Mouse (Mus musculus): ENCODE results near the gene Xrn1. TPM values are rescaled to one million over a fixed set of nuclear protein-coding genes. Genes with fewer than 3 reads are reported as not detected.
"Not testable (repeated sequence)": the region's sequence is repeated elsewhere in the genome, so short reads cannot be mapped to it uniquely, and the experiment has no call there.

Gene Xrn1
- polyA plus RNA-seq, 1 experiment from 2014 or later, result 26.5 TPM

DNA sequence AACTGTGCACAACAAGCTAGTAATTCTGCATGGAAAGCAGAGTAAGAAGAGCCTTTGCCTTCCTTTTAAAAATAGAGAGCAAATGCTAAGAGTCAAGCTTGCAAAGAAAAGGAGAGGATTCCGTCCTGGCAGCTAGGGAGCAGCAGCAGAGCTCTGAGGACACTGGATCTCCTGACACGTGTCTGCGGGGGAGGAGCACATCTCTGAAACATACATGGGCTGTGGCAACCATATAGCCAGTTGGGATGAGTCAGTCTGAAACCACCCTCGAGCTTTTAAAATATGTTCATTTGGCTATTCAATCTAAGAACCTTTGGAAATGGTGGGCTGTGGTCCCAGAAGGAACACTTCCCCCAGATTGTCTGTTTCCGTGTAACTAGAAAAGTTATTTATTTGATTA, 100.3 kb downstream of the Xrn1 start:
- 86% methylated on average over 5 of the region's 5 CpGs for WGBS
- Histone ChIP-seq H3K4me3 (no peak overlapping the region), H3K9ac (no peak overlapping the region), H3K36me3 (peaks cover 69% of the 10 kb centered on the region), H3K27me3 (no peaks in the 10 kb centered on the region), H3K9me3 (peaks cover 5% of the 10 kb centered on the region; the same call in 1 of the 2 replicates), H3K27ac (no peak overlapping the region), H3K4me1 (no peaks in the 10 kb centered on the region), H3K4me2 (replicated peaks) (no peak overlapping the region)
- ATAC-seq (ENCODE audit: insufficient number of reproducible peaks, insufficient read depth, low FRiP score, low TSS enrichment), result no peak

DNA sequence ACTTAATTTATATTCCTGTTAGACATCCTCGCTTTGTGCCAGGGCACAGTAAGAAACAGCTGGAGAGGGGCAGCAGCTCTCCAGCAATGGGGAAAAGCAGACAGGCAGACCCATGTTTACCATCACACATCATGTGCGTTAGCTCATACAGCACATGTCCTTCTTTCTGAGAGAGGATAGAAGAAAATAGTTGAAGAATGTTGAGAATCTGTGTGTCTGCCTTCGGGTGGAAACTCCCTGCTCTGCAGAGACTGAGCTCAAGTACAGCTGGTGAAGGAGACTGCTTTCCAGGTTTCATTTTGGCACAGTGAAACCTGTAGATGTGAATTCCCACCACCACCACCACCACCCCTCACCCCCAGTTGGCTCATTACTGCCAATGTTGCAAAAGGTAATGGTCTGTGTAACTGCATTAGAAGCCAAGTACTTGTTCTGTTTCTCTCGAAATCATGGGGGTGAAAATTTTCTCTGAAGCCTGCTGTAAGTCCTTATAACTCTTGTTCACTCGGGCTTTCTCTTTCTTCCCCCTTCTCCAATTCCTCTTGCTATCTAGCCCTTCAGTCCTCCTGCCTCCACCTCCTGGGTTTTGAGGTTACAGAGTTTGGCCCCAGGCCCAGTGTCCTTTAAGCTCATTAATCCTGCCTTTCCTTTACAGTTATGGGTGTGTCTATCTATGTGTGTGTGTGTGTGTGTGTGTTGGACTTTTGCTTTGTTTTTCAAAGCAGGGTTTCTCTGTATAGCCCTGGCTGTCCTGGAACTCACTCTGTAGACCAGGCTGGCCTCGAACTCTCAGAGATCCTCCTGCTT, 102.1 kb downstream of the Xrn1 start:
- no peaks in the 10 kb centered on the region for H3K27me3 ChIP-seq
- H3K9me3 ChIP-seq, result peaks cover 5% of the 10 kb centered on the region; the same call in 1 of the 2 replicates
- no peak overlapping the region for H3K27ac ChIP-seq
- H3K9ac ChIP-seq, result no peak overlapping the region
- no peak overlapping the region for H3K4me2 ChIP-seq (replicated peaks)
- ATAC-seq (ENCODE audit: insufficient number of reproducible peaks, insufficient read depth, low FRiP score, low TSS enrichment), result no peak
- no peak overlapping the region for H3K4me3 ChIP-seq
- H3K4me1 ChIP-seq, result no peaks in the 10 kb centered on the region
- WGBS, result 90% methylated on average over 6 of the region's 6 CpGs
- H3K36me3 ChIP-seq, result peaks cover 52% of the 10 kb centered on the region

DNA sequence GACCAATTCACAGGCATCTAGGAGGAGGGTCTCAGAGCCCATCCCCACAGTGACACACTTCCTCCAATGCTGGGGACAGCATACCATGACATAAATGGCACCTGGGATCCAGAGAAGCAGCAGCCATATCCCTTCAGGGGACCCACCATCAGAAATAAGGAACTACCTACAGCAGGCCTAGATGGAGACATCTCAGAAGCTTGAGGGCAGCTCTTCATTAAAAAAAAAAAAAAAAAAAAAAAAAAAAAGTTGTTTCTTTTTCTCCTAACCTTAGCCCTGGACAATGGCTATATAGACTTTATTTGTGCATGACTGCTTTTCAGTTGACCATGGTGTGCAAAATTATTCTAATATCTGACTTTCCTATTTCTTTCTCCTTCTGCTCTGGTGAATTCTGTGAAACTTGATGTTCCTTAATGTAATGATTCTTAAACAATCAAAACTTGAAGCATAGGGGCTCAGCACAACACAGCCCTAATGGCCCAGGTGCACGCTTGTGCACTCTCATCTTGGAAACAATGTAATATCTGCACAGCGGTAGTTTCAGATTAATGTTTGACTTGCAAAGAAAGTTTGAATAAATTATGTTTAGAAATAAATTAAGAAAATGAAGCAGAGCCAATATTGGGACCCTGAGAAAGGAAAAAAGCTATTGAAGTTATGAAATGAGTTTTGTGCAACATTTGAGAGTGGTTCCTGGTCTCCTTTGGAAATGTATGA, 108.7 kb downstream of the Xrn1 start:
- Histone ChIP-seq H3K4me1 (no peaks in the 10 kb centered on the region), H3K27me3 (no peaks in the 10 kb centered on the region), H3K4me3 (no peak overlapping the region), H3K36me3 (peaks cover 9% of the 10 kb centered on the region), H3K9ac (no peak overlapping the region), H3K9me3 (peaks cover 2% of the 10 kb centered on the region; the same call in 1 of the 2 replicates), H3K4me2 (replicated peaks) (no peak overlapping the region), H3K27ac (no peak overlapping the region)
- WGBS, result 82% methylated on average over 2 of the region's 2 CpGs
- ATAC-seq (ENCODE audit: insufficient number of reproducible peaks, insufficient read depth, low FRiP score, low TSS enrichment), result no peak

DNA sequence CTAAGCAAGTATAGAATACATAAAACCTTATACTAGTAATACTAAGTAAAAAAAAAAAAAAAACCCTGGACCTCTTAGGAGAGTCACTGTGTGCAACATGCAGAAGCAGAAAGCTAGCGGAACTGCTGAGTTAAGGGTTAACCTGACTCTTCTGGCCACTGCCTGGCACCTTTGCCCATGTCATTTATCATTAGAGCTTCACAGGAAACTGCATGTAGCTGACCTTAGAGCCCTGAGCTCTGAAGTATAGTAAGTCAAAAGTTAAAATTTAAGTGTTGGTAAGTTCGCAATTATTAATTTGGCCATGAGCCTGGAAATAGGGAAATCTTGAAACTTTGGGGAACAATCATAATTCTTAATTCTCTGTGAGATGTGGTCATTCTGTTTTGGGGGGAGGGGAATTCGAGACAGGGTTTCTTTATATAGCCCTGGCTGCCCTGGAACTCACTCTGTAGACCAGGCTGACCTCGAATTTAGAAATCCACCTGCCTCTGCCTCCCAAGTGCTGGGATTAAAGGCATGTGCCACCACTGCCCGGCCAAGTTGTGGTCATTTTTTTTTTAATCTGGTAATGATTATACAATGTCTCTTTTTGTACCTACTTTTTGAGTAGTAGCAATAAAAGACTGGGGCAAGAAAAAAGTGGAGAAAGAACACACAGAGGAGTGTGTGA, 109.4 kb downstream of the Xrn1 start:
- no peaks in the 10 kb centered on the region for H3K27me3 ChIP-seq
- no peak overlapping the region for H3K4me3 ChIP-seq
- no peak overlapping the region for H3K4me2 ChIP-seq (replicated peaks)
- WGBS, result 76% methylated on average over 5 of the region's 5 CpGs
- ATAC-seq (ENCODE audit: insufficient number of reproducible peaks, insufficient read depth, low FRiP score, low TSS enrichment), result no peak
- no peak overlapping the region for H3K9ac ChIP-seq
- H3K4me1 ChIP-seq, result no peaks in the 10 kb centered on the region
- peaks cover 2% of the 10 kb centered on the region; the same call in 1 of the 2 replicates for H3K36me3 ChIP-seq
- H3K27ac ChIP-seq, result no peak overlapping the region
- no peaks in the 10 kb centered on the region for H3K9me3 ChIP-seq

DNA sequence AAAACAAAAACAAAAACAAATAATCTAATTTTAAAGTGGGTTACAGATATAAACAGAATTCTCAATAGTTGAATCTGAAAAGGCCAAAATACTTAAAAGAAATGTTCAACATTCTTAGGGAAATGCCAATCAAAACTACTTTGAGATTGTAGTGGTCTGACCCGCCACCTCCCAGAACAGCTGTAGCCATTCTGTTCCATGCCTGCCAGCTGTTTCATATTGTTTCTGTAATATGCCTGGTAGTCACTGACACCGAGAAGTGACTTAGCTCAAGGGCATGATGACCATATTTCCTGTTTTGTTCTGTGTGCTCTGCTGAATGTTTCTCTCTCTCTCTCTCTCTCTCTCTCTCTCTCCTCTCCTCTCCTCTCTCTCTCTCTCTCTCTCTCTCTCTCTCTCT, 112.9 kb downstream of the Xrn1 start:
- Histone ChIP-seq H3K4me1 (no peaks in the 10 kb centered on the region), H3K9ac (no peak overlapping the region), H3K27ac (no peak overlapping the region), H3K4me2 (replicated peaks) (no peak overlapping the region), H3K36me3 (no peaks in the 10 kb centered on the region), H3K4me3 (no peak overlapping the region), H3K9me3 (no peaks in the 10 kb centered on the region), H3K27me3 (no peaks in the 10 kb centered on the region)
- 38% methylated on average over 2 of the region's 2 CpGs for WGBS
- ATAC-seq (ENCODE audit: insufficient number of reproducible peaks, insufficient read depth, low FRiP score, low TSS enrichment), result no peak

DNA sequence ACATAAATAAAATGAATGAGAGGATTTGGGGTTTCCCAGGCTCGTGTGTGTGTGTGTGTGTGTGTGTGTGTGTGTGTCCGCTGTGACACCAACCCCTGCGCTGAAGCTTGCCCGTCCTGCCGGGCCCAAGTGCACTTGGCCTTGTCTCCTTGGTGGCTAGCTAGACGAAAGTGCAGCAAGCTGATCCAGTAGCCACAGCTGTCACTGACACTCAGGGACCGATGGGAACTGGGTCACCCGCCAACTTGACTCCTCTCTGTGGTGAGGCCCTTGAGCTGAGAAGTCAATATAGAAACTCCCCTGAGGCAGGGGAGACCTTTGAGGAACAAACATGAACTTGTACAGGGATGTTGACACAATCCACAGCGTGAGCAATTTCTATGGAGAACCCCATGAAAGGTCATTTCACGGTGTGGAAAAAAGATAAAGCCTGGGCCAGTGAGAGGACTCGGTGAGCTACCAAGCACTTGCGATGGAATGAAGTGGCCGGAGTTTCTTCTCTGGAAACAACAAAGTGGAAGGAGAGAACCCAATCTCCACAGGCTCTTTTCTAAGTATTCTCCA, 124.3 kb downstream of the Xrn1 start:
- H3K9ac ChIP-seq, result no peak overlapping the region
- H3K36me3 ChIP-seq, result no peaks in the 10 kb centered on the region
- no peaks in the 10 kb centered on the region for H3K9me3 ChIP-seq
- no peak overlapping the region for H3K27ac ChIP-seq
- no peak overlapping the region for H3K4me3 ChIP-seq
- no peak for ATAC-seq (ENCODE audit: insufficient number of reproducible peaks, insufficient read depth, low FRiP score, low TSS enrichment)
- no peaks in the 10 kb centered on the region for H3K4me1 ChIP-seq
- 88% methylated on average over 13 of the region's 13 CpGs for WGBS
- no peaks in the 10 kb centered on the region for H3K27me3 ChIP-seq
- H3K4me2 ChIP-seq (replicated peaks), result no peak overlapping the region

DNA sequence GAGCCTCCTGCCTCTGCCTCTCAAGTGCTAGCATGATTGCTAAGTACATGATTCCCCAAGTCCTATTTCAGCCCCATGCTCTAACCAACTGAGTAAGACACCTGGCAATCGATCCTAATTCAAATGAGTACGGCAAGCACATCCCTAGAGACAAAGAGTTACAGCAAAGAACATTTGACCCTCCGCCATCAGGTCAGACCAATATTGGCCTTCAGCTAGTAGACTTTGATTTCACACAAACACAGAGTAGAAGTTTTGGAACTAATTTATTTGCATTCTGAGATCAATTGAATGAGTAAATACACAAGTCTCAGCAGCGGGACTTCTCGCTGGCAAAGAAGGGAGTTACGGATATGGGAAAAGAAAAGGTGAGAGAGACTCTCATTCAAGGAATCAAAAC, 130.7 kb downstream of the Xrn1 start:
- Histone ChIP-seq H3K9ac (no peak overlapping the region), H3K27ac (no peak overlapping the region), H3K9me3 (no peaks in the 10 kb centered on the region), H3K4me3 (no peak overlapping the region), H3K4me2 (replicated peaks) (no peak overlapping the region), H3K36me3 (no peaks in the 10 kb centered on the region), H3K27me3 (no peaks in the 10 kb centered on the region), H3K4me1 (no peaks in the 10 kb centered on the region)
- 85% methylated on average over 6 of the region's 6 CpGs for WGBS
- no peak for ATAC-seq (ENCODE audit: insufficient number of reproducible peaks, insufficient read depth, low FRiP score, low TSS enrichment)

DNA sequence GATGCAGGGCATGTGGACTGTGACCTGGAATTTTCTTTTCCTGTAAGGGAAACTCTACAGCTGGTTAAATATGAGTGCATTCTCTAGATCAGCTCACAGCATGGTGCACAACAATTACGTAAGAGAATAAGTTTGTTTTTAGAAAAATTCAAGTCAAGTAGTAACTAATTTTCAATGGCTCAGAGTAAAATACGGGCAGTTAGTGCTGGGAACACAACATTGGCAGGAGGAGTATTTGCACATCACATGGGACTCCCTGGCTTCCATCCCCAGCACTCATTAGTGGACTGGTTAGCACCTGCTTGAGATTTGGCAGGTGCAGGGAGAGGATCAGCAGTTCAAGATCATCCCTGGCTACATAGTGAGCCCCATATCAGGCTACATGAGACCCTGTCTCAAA, 133.1 kb downstream of the Xrn1 start:
- H3K9me3 ChIP-seq, result no peaks in the 10 kb centered on the region
- H3K4me1 ChIP-seq, result no peaks in the 10 kb centered on the region
- H3K4me3 ChIP-seq, result no peak overlapping the region
- no peak overlapping the region for H3K27ac ChIP-seq
- H3K4me2 ChIP-seq (replicated peaks), result no peak overlapping the region
- H3K27me3 ChIP-seq, result no peaks in the 10 kb centered on the region
- no peak for ATAC-seq (ENCODE audit: insufficient number of reproducible peaks, insufficient read depth, low FRiP score, low TSS enrichment)
- no peaks in the 10 kb centered on the region for H3K36me3 ChIP-seq
- WGBS, result 86% methylated on average over 2 of the region's 2 CpGs
- H3K9ac ChIP-seq, result no peak overlapping the region

DNA sequence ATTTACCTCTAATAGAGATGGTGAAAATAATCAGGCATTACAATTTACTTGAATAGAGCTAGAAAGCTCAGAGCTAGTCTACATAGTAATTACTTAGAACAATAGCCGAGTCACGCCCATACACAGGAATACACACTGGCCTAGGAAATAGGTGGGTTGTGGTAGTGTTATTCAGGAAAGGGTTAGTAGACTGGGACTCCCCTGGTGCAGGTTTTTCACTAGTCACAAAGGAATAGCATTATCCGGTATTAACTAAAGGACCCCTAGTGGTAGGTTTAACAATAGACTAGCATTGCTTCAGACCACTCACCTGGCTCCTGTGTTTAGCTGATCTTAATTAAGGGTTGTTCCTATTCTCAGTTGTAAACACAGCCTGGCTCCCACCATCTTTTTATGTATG, 133.9 kb downstream of the Xrn1 start:
- not testable (repeated sequence) for H3K9ac ChIP-seq; H3K27me3 ChIP-seq; H3K9me3 ChIP-seq; H3K4me2 ChIP-seq (replicated peaks); H3K36me3 ChIP-seq; H3K4me1 ChIP-seq; H3K27ac ChIP-seq; ATAC-seq (ENCODE audit: insufficient number of reproducible peaks, insufficient read depth, low FRiP score, low TSS enrichment); H3K4me3 ChIP-seq
- WGBS, result 81% methylated on average over 3 of the region's 3 CpGs

DNA sequence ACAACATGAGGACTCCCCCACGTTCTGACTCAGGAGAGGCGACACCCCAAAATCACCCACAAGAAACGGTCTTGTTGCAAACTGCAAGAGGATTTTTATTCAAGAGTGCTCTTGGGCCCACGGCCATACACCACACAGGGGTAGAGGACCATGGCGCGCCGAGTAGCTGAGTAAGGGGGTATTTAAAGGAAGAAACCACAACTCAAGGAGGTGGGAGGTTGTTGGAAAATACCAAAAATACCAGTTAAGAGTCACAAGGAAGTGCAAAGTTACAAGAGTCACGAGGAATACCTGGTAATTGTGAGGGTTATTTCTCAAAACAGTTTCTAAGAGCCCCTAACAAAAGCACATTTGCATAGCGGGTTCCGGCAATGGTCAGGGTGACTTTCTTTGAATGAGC, 138.1 kb downstream of the Xrn1 start:
- not testable (repeated sequence) for H3K27ac ChIP-seq; H3K4me3 ChIP-seq; H3K4me1 ChIP-seq; H3K27me3 ChIP-seq; ATAC-seq (ENCODE audit: insufficient number of reproducible peaks, insufficient read depth, low FRiP score, low TSS enrichment); H3K9ac ChIP-seq; H3K36me3 ChIP-seq; H3K4me2 ChIP-seq (replicated peaks)
- WGBS, result 89% methylated on average over 10 of the region's 10 CpGs
- H3K9me3 ChIP-seq, result peaks cover 16% of the 10 kb centered on the region; the same call in 1 of the 2 replicates

DNA sequence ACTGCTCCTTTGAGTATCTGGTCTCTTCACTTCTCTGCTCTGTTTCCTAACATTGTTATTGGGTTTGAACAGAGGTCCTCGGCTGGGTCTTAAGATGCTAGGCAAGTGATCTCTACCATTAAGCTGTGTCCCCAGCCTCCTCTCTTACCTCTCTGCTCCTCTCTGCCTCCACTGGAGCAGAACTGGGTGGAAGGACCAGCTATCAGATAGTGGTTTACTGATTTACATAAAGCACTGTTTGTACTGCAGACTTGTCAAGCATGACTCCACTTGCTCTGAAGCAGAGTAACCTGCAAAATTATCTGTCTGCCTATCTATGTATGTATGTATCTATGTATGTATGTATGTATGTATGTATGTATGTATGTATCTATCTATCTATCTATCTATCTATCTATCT, 138.7 kb downstream of the Xrn1 start:
- no peak overlapping the region for H3K27ac ChIP-seq
- H3K36me3 ChIP-seq, result no peaks in the 10 kb centered on the region
- no peak overlapping the region for H3K4me2 ChIP-seq (replicated peaks)
- H3K9ac ChIP-seq, result no peak overlapping the region
- H3K4me3 ChIP-seq, result no peak overlapping the region
- no peaks in the 10 kb centered on the region for H3K27me3 ChIP-seq
- peaks cover 16% of the 10 kb centered on the region; the same call in 1 of the 2 replicates for H3K9me3 ChIP-seq
- 88% methylated on average over 1 of the region's 1 CpGs for WGBS
- H3K4me1 ChIP-seq, result no peaks in the 10 kb centered on the region
- no peak for ATAC-seq (ENCODE audit: insufficient number of reproducible peaks, insufficient read depth, low FRiP score, low TSS enrichment)
